Mouse (Mus musculus) erythroblast, embryonic 14.5 days (primary cell): ENCODE results near the gene Nin. TPM values are rescaled to one million over a fixed set of nuclear protein-coding genes. Genes with fewer than 3 reads are reported as not detected.
A peak's percentile ranks its signal among the peaks of the same experiment; 100 is the strongest.

ENCODE experiments used
- H3K27me3 ChIP-seq: 2 replicates; pipeline ENCODE4 v1.6.1; 2012; ENCODE audit warnings: inconsistent platforms; ENCODE audit not compliant: control insufficient read depth
- H3K36me3 ChIP-seq: 2 replicates; pipeline ENCODE4 v1.6.1; 2012; ENCODE audit warnings: mild to moderate bottlenecking, inconsistent platforms; ENCODE audit not compliant: control insufficient read depth
- H3K4me1 ChIP-seq: 2 replicates; pipeline ENCODE4 v1.6.1; 2012; ENCODE audit warnings: inconsistent platforms; ENCODE audit not compliant: control insufficient read depth
- H3K4me3 ChIP-seq: replicated peaks from 2 replicates; pipeline ENCODE3; 2012; ENCODE audit warnings: moderate library complexity, mild to moderate bottlenecking, inconsistent platforms
- H3K9me3 ChIP-seq: 2 replicates; pipeline ENCODE4 v1.6.1; 2012; ENCODE audit warnings: low read length, inconsistent platforms, mixed read lengths; ENCODE audit not compliant: control insufficient read depth
- GATA1 ChIP-seq: IDR thresholded peaks from 2 replicates; pipeline ENCODE4 v1.6.1; 2012; ENCODE audit warnings: low read length, inconsistent platforms, mixed read lengths
- TAL1 ChIP-seq: IDR thresholded peaks from 3 replicates; pipeline ENCODE4 v1.6.1; 2012; ENCODE audit warnings: low read length, inconsistent platforms, mixed read lengths
- polyA plus RNA-seq: library from polyadenylated mRNA; stranded (reverse); fragments of >175 nt; gene quantifications from 2 replicates; pipeline ENCODE4 v1.2.3, GENCODE M21; 2012

Gene Nin
- polyA plus RNA-seq, 1 experiment, result 0.04 TPM

DNA sequence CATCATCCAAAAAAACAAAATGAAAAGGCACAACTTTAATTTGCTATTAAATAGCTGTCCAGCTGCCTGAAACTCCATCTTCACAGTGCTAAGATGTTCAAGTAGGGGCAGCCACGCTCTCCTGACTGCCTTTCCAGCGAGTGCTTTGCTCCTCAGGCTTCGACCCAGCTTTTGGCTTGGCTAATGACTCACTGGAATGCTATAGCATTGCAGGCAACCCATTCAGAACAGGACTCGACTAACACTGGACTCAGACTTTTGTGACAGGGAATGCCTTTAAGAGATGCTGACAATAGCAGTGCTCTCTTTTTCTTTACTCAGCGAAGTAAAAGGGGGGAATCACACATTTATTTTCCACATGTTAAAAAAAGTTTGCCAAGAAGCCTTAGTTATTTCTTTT is 101.8 kb downstream of the Nin start:
- TF ChIP-seq TAL1 (no peak), GATA1 (no peak)
- Histone ChIP-seq H3K36me3 (no peaks in the 10 kb centered on the region), H3K4me1 (no peaks in the 10 kb centered on the region), H3K4me3 (no peak overlapping the region), H3K27me3 (no peaks in the 10 kb centered on the region), H3K9me3 (peaks cover 3% of the 10 kb centered on the region)

DNA sequence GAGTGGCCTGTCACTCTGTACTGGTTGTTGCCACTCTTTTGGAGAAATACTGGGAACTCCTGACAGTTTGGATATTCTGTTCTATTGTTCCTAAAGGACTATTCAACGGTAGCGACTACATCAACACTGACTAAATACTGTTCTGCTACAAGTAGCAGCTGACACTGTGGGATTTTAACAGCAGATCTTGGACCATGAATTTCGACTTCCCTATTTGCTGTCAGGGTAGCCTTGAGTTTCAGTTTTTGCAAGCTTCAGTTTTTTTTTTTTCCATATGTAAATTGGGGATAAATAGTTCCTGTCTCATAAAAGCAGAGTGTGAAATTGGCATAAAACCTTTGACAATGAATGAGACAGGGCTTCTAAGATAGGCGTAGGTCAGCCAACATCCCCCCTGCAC is 103.2 kb downstream of the Nin start:
- TF ChIP-seq GATA1 (no peak), TAL1 (no peak)
- peaks cover 3% of the 10 kb centered on the region for H3K9me3 ChIP-seq
- no peaks in the 10 kb centered on the region for H3K36me3 ChIP-seq
- H3K4me1 ChIP-seq, result no peaks in the 10 kb centered on the region
- no peaks in the 10 kb centered on the region for H3K27me3 ChIP-seq
- no peak overlapping the region for H3K4me3 ChIP-seq

DNA sequence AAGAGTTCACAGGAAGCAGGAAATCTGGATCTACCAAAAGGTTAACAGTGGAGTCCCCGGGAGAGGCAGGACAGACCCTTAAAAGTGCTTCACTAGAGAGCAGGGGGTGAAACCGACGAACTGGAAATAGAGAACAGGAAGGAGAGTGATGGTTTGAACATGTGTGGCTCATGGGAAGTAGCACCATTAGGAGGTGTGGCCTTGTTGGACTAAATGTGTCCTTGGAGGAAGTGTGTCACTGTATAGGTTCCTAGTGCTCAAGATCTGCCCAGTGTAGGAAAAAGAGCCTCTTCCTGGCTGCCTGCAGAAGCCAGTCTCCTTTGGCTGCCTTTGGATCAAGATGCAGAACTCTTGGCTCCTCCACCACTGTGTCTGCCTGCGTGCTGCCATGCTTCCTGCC is 108.4 kb downstream of the Nin start:
- no peaks in the 10 kb centered on the region for H3K36me3 ChIP-seq
- H3K27me3 ChIP-seq, result no peaks in the 10 kb centered on the region
- H3K4me3 ChIP-seq, result no peak overlapping the region
- TF ChIP-seq TAL1, result no peak
- TF ChIP-seq GATA1, result no peak
- H3K9me3 ChIP-seq, result no peaks in the 10 kb centered on the region
- H3K4me1 ChIP-seq, result no peaks in the 10 kb centered on the region

DNA sequence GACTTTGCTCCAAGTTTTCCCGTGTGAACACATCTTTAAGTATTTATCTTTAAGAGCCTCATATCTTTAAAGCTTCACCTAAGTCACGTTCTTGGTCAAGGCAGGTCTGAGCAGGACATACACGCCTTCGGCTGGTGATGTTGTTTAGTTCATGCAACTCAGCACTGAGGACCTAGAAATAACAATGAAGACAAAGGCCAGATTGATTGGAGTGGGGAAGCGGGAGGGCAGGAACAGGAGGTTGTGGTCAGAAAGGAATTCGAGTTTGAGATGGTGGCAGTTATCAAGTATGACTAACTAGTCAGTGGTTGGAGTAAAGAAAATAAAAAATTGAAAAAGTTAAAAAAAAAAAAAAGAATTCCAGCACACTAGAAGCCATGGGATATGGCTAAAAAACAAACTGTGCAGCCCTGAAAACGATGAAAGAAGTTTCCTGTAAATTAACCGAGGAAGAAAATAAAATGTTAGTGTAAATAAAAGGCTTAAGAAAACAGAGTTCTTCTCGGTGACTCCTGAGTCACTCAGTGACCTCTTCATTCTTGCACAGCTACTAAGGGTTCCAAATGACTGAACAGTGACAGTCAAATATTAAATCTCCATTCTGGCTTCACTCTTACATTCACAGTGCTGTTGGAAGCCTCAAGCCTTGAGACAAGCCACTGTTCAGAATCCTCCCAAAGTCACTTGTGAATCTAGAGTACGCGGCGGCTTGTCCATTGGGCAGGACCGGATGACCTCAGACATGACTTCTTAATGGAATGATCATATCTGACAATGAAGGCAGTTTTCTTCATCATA is 115.1 kb downstream of the Nin start:
- H3K27me3 ChIP-seq, result no peaks in the 10 kb centered on the region
- no peaks in the 10 kb centered on the region for H3K9me3 ChIP-seq
- H3K4me1 ChIP-seq, result no peaks in the 10 kb centered on the region
- H3K36me3 ChIP-seq, result no peaks in the 10 kb centered on the region
- H3K4me3 ChIP-seq, result no peak overlapping the region
- TF ChIP-seq GATA1, result no peak
- no peak for TF ChIP-seq TAL1

GRCm38 (mm10) chr12:69995382-69995781 is 118.1 kb downstream of the Nin start:
- TF ChIP-seq TAL1, result no peak
- TF ChIP-seq GATA1, result no peak
- Histone ChIP-seq H3K4me1 (no peaks in the 10 kb centered on the region), H3K27me3 (no peaks in the 10 kb centered on the region), H3K9me3 (no peaks in the 10 kb centered on the region), H3K36me3 (no peaks in the 10 kb centered on the region), H3K4me3 (no peak overlapping the region)

DNA sequence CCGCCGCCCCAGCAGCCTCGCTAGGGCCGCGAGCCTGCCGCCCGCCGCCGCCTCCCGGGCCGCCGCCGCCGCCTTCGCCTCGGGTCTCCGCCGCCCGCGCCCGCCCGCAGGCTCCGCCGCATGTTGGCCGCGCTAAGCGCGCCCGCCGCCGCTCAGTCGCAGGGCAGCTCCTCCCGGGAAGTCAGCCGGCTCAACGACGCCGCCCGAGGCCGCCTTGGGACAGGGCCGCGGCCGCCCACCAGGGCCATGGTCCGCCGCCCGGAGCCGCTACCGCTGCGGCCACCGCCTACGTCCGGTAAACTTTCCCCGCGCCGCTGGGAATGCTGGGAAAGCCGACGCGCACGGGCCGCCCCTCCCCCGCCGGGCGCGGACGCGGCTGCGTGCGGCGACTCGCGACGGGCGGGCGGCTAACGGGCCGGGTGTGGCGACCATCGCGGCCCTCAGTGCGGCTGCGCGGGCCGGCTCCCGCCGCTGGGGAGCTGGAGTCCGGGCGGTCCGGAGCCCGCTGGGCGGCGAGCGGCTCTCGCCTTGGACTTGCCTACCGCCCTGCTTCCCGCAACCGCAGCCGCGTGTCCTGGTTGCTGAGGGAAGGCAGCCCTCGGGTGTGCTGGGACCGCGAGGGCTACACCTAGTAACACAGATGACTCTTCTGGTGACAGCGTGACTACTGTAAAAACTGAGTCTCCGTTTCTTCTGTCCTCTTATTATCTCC is 126.6 kb downstream of the Nin start, which contains the start of gene Sav1:
Gene Sav1 (minus strand): TSS at position 217 of the 712 bp plus-strand sequence.
- no peaks in the 10 kb centered on the region for H3K27me3 ChIP-seq
- H3K4me3 ChIP-seq, result peak within 1 kb of the TSS; percentile 97
- H3K9me3 ChIP-seq, result no peaks in the 10 kb centered on the region
- TF ChIP-seq TAL1, result no peak
- TF ChIP-seq GATA1, result no peak
- peaks cover 45% of the 10 kb centered on the region for H3K4me1 ChIP-seq
- peaks cover 29% of the 10 kb centered on the region for H3K36me3 ChIP-seq

DNA sequence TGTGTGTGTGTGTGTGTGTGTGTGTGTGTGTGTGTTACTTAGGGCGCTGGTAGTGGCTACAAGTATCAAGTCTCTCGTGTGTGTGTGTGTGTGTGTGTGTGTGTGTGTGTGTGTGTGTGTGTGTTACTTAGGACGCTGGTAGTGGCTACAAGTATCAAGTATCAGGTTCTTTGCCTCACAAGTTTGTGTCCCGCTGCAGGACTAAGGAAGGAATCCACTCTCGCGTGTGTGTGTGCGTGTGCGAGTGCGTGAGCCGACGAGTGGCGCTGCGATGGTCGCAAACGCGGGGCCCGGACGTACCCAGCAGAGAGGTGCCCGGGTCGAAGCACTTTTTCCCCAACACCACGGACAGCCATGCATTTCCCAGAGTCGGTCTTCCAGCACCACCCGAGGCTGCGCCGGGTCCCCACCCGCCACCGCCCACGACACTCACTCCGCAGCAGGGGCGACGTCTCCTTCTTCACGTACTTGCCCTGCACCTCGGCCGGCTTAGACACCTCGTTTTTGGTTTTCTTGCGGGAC is 127.2 kb downstream of the Nin start:
- TF ChIP-seq GATA1, result no peak
- TF ChIP-seq TAL1, result no peak
- Histone ChIP-seq H3K36me3 (peaks cover 35% of the 10 kb centered on the region), H3K4me1 (peaks cover 49% of the 10 kb centered on the region), H3K27me3 (no peaks in the 10 kb centered on the region), H3K9me3 (no peaks in the 10 kb centered on the region), H3K4me3 (peak overlapping the region; percentile 97)

DNA sequence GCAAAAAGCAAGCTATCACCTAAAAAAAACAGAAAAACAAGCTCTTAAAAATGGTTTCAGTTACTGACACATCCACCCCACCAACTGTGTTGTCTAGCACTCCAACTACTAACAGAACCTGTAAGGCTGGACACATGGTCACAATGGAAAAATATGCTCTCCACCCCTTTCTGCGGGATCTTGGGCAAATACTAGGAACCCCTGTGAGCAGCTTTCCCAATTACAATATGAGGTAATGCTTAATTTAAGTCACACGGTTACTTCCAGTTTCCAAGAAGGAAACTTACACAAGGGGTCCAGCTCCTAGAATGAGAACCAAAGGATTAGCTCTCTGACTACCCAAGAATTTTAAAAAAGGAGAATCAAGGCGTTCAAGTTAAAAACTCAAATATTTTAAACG is 128.0 kb downstream of the Nin start:
- no peak for TF ChIP-seq GATA1
- TF ChIP-seq TAL1, result no peak
- Histone ChIP-seq H3K9me3 (no peaks in the 10 kb centered on the region), H3K4me1 (peaks cover 50% of the 10 kb centered on the region), H3K27me3 (no peaks in the 10 kb centered on the region), H3K4me3 (peak overlapping the region; percentile 97), H3K36me3 (peaks cover 43% of the 10 kb centered on the region)

GRCm38 (mm10) chr12:69982874-69983273 is 130.6 kb downstream of the Nin start:
- H3K27me3 ChIP-seq, result no peaks in the 10 kb centered on the region
- H3K36me3 ChIP-seq, result peaks cover 67% of the 10 kb centered on the region
- H3K9me3 ChIP-seq, result no peaks in the 10 kb centered on the region
- H3K4me3 ChIP-seq, result no peak overlapping the region
- peaks cover 55% of the 10 kb centered on the region for H3K4me1 ChIP-seq
- no peak for TF ChIP-seq TAL1
- no peak for TF ChIP-seq GATA1
